Mouse (Mus musculus): ENCODE measurements at regions not wholly inside any gene's neighbourhood (a gene's known extent, or its start where the extent isn't known, plus 50 kb on each side); places are given as distances from the start of the nearest gene placed in this dataset.

DNA sequence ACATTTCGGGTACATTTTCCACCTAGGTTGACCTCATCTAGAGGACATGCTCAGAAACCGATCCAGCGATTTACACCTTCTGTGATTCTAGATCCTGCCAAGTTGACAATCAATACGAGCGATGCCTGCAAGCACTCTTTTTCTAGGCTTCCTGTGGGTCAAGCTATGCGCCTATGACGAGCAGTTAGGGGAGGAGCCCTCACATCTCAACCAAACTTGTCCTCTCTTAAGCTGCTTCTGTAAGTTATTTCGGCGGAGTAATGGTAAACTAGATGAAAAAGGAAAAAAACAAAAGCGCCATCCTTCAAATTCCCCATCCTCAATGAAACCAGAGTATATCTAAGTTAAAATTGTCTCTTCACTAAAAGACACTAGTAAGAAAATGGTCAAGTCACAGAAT is 858.5 kb downstream of the Zfp704 start:
- TF ChIP-seq CTCF (IDR thresholded peaks at IDR 0.05; ENCODE audit: low read depth): no peak
- H3K9ac ChIP-seq: no peak overlapping the region
- WGBS: 87% methylated on average over 10 of the region's 10 CpGs
- no peaks in the 10 kb centered on the region for H3K27me3 ChIP-seq (ENCODE audit: insufficient read depth, low read length)
- H3K4me2 ChIP-seq: no peak overlapping the region
- peaks cover 4% of the 10 kb centered on the region; the same call in 1 of the 2 replicates for H3K4me1 ChIP-seq (ENCODE audit: insufficient read depth)
- H3K9me3 ChIP-seq (ENCODE audit: low read depth, low read length): no peaks in the 10 kb centered on the region
- ATAC-seq (ENCODE audit: insufficient read depth) (no peak), DNase-seq (no peak)
- no peak overlapping the region for H3K4me3 ChIP-seq (ENCODE audit: low read depth, low read length)
- H3K36me3 ChIP-seq (ENCODE audit: insufficient read depth): no peaks in the 10 kb centered on the region
- H3K27ac ChIP-seq (ENCODE audit: low read depth): no peak overlapping the region

DNA sequence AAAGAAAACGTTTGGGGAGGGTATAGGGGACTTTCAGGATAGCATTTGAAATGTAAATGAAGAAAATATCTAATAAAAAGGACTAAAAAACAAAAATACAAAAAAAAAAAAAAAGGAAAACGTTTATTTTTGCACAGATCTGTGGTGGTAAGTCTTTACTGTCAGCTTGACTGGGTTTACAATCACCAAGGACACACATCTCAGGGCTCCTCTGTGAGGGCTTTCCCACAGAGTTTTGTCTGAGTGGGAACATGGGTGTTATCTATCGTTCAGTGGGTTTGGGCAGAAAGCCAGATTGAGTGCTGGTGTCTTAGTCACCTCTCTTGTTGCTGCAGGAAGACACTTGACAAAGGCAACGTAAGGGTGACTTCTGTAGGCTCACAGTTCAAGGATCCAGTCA is 859.0 kb downstream of the Zfp704 start:
- Histone ChIP-seq H3K36me3 (ENCODE audit: insufficient read depth) (no peaks in the 10 kb centered on the region), H3K9me3 (ENCODE audit: low read depth, low read length) (no peaks in the 10 kb centered on the region), H3K4me1 (ENCODE audit: insufficient read depth) (peaks cover 4% of the 10 kb centered on the region; the same call in 1 of the 2 replicates), H3K4me3 (ENCODE audit: low read depth, low read length) (no peak overlapping the region), H3K9ac (no peak overlapping the region), H3K27me3 (ENCODE audit: insufficient read depth, low read length) (no peaks in the 10 kb centered on the region), H3K4me2 (no peak overlapping the region), H3K27ac (ENCODE audit: low read depth) (no peak overlapping the region)
- TF ChIP-seq CTCF (IDR thresholded peaks at IDR 0.05; ENCODE audit: low read depth): no peak
- WGBS: 51% methylated on average over 4 of the region's 4 CpGs
- DNase-seq: no peak
- ATAC-seq (ENCODE audit: insufficient read depth): no peak

- Histone ChIP-seq H3K27me3 (ENCODE audit: insufficient read depth, low read length) (no peaks in the 10 kb centered on the region), H3K9ac (no peak overlapping the region), H3K27ac (ENCODE audit: low read depth) (no peak overlapping the region), H3K4me2 (no peak overlapping the region), H3K4me3 (ENCODE audit: low read depth, low read length) (no peak overlapping the region), H3K9me3 (ENCODE audit: low read depth, low read length) (no peaks in the 10 kb centered on the region), H3K4me1 (ENCODE audit: insufficient read depth) (peaks cover 4% of the 10 kb centered on the region; the same call in 1 of the 2 replicates), H3K36me3 (ENCODE audit: insufficient read depth) (no peaks in the 10 kb centered on the region)
- DNase-seq (no peak), ATAC-seq (ENCODE audit: insufficient read depth) (no peak)
- TF ChIP-seq CTCF (IDR thresholded peaks at IDR 0.05; ENCODE audit: low read depth): no peak
- whole genome bisulfite sequencing: 76% methylated on average over 11 of the region's 11 CpGs
Observed at GRCm38 (mm10) chr3:8750162-8750561, 859.7 kb downstream of the Zfp704 start.

DNA sequence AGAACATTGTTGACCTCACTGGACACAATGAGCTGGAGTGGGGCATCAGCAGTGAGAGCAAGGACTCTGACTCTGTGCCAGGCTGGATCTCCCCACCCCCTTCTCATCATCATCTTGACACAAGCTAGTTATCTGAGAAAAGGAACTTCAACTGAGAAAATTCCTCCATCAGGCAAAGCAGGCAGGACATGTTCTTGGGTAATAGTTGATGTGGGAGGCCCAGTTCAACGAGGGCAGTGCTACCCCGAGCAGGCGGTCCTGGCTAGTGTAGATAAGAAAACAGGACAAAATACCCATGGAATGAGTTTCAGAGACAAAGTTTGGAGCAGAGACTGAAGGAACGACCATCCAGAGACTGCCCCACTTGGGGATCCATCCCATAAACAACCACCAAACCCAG is 862.7 kb downstream of the Zfp704 start:
- Histone ChIP-seq H3K27ac (ENCODE audit: low read depth) (no peak overlapping the region), H3K27me3 (ENCODE audit: insufficient read depth, low read length) (no peaks in the 10 kb centered on the region), H3K9me3 (ENCODE audit: low read depth, low read length) (no peaks in the 10 kb centered on the region), H3K4me3 (ENCODE audit: low read depth, low read length) (no peak overlapping the region), H3K4me2 (no peak overlapping the region), H3K4me1 (ENCODE audit: insufficient read depth) (no peaks in the 10 kb centered on the region), H3K36me3 (ENCODE audit: insufficient read depth) (no peaks in the 10 kb centered on the region), H3K9ac (no peak overlapping the region)
- WGBS: 74% methylated on average over 4 of the region's 4 CpGs
- TF ChIP-seq CTCF (IDR thresholded peaks at IDR 0.05; ENCODE audit: low read depth): no peak
- ATAC-seq (ENCODE audit: insufficient read depth): no peak
- no peak for DNase-seq

- DNase-seq: no peak
- H3K27me3 ChIP-seq (ENCODE audit: insufficient read depth, low read length): no peaks in the 10 kb centered on the region
- no peak overlapping the region for H3K4me3 ChIP-seq (ENCODE audit: low read depth, low read length)
- H3K9me3 ChIP-seq (ENCODE audit: low read depth, low read length): no peaks in the 10 kb centered on the region
- H3K4me2 ChIP-seq: no peak overlapping the region
- H3K9ac ChIP-seq: no peak overlapping the region
- no peaks in the 10 kb centered on the region for H3K4me1 ChIP-seq (ENCODE audit: insufficient read depth)
- H3K27ac ChIP-seq (ENCODE audit: low read depth): no peak overlapping the region
- no peak for ATAC-seq (ENCODE audit: insufficient read depth)
- 99% methylated on average over 3 of the region's 3 CpGs for WGBS
- TF ChIP-seq CTCF (IDR thresholded peaks at IDR 0.05; ENCODE audit: low read depth): no peak
- no peaks in the 10 kb centered on the region for H3K36me3 ChIP-seq (ENCODE audit: insufficient read depth)
Observed at GRCm38 (mm10) chr3:8746677-8747076, 863.2 kb downstream of the Zfp704 start.

- no peaks in the 10 kb centered on the region for H3K36me3 ChIP-seq (ENCODE audit: insufficient read depth)
- H3K27ac ChIP-seq (ENCODE audit: low read depth): no peak overlapping the region
- H3K4me3 ChIP-seq (ENCODE audit: low read depth, low read length): no peak overlapping the region
- no peak for ATAC-seq (ENCODE audit: insufficient read depth)
- H3K9ac ChIP-seq: no peak overlapping the region
- DNase-seq: no peak
- TF ChIP-seq CTCF (IDR thresholded peaks at IDR 0.05; ENCODE audit: low read depth): no peak
- H3K4me1 ChIP-seq (ENCODE audit: insufficient read depth): no peaks in the 10 kb centered on the region
- H3K4me2 ChIP-seq: no peak overlapping the region
- H3K9me3 ChIP-seq (ENCODE audit: low read depth, low read length): no peaks in the 10 kb centered on the region
- 92% methylated on average over 1 of the region's 1 CpGs for WGBS
- H3K27me3 ChIP-seq (ENCODE audit: insufficient read depth, low read length): no peaks in the 10 kb centered on the region
Observed at GRCm38 (mm10) chr3:8746037-8746436, 863.8 kb downstream of the Zfp704 start.

DNA sequence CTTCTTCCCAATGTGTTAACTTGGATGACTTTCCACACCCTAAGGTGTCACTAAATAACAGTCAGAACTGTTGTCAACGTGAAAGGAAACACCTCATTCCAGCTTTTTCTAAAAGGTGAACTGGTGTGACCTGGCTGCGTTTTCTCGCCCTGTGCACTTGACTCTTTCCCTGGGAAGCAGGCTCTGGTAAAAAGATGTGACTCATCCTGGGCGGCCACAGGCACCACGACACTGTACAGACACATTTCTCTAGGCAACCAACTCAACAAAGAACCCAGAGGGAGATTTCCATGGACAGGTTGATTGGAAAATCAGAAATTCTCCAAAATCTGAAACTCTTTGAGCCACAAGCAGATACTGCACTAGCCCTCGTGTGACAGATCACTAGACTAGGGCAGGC is 865.0 kb downstream of the Zfp704 start:
- Histone ChIP-seq H3K4me2 (no peak overlapping the region), H3K4me1 (ENCODE audit: insufficient read depth) (no peaks in the 10 kb centered on the region), H3K9ac (no peak overlapping the region), H3K9me3 (ENCODE audit: low read depth, low read length) (no peaks in the 10 kb centered on the region), H3K27ac (ENCODE audit: low read depth) (no peak overlapping the region), H3K4me3 (ENCODE audit: low read depth, low read length) (no peak overlapping the region), H3K36me3 (ENCODE audit: insufficient read depth) (no peaks in the 10 kb centered on the region), H3K27me3 (ENCODE audit: insufficient read depth, low read length) (no peaks in the 10 kb centered on the region)
- ATAC-seq (ENCODE audit: insufficient read depth): no peak
- no peak for TF ChIP-seq CTCF (IDR thresholded peaks at IDR 0.05; ENCODE audit: low read depth)
- no peak for DNase-seq
- 41% methylated on average over 6 of the region's 6 CpGs for whole genome bisulfite sequencing

- H3K4me2 ChIP-seq: no peak overlapping the region
- H3K9ac ChIP-seq: no peak overlapping the region
- no peaks in the 10 kb centered on the region for H3K9me3 ChIP-seq (ENCODE audit: low read depth, low read length)
- DNase-seq: no peak
- no peak overlapping the region for H3K27ac ChIP-seq (ENCODE audit: low read depth)
- no peak for TF ChIP-seq CTCF (IDR thresholded peaks at IDR 0.05; ENCODE audit: low read depth)
- H3K4me3 ChIP-seq (ENCODE audit: low read depth, low read length): no peak overlapping the region
- no peaks in the 10 kb centered on the region for H3K27me3 ChIP-seq (ENCODE audit: insufficient read depth, low read length)
- WGBS: 80% methylated on average over 7 of the region's 7 CpGs
- no peak for ATAC-seq (ENCODE audit: insufficient read depth)
- H3K36me3 ChIP-seq (ENCODE audit: insufficient read depth): no peaks in the 10 kb centered on the region
- H3K4me1 ChIP-seq (ENCODE audit: insufficient read depth): no peaks in the 10 kb centered on the region
Observed at GRCm38 (mm10) chr3:8743650-8744049, 866.2 kb downstream of the Zfp704 start.
